Mouse (Mus musculus): Measurements from ENCODE around the gene Tnni2.

Gene Tnni2

DNA sequence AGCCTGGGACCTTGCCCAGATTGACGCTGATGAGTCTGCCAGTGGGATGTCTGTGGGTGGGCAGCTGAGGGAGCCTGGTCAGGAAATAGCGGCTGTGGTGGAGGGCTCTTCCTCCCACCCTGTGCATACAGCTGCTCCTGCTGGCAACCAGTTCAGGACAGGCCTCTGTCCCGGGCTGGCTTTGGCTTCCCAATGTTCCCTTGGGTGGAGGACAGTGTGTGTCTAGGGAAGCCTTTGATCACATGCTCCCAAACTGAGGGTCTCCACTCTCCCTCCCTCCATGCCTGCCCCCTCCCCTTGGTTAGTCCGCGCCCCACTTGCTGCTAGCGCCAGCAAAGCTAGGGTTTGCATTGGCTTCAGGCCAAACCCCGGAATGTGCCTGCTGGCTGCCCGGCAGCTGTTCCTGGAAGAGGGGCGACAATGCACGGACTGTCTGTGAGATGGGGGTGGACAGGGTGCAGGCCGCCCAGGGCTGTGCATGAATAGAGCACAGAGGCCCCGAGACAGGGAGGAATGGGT, 11.4 kb upstream of the Tnni2 start:
- no peak for DNase-seq (ENCODE audit: low read depth, low spot score)

DNA sequence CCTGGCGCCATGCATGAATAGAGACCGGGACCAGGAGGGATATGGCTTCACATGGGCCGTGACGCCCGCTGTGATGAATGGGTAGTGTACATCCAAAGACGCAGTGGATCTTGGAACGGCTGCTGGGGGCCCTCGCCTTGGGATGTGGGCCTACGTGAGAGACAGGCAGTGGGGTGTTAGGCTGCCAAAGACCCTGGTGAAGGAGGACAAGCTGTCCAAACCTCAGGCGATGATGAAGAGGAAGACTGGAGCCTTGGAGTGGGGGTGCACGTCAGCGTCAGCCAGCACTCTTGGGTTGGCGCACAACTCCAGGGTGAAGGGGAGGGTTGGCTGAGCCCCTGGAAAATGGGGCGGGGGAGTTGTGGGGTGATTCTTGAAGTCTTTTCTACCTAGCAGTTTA, 10.5 kb upstream of the Tnni2 start:
- no peak for DNase-seq (ENCODE audit: low read depth, low spot score)

DNA sequence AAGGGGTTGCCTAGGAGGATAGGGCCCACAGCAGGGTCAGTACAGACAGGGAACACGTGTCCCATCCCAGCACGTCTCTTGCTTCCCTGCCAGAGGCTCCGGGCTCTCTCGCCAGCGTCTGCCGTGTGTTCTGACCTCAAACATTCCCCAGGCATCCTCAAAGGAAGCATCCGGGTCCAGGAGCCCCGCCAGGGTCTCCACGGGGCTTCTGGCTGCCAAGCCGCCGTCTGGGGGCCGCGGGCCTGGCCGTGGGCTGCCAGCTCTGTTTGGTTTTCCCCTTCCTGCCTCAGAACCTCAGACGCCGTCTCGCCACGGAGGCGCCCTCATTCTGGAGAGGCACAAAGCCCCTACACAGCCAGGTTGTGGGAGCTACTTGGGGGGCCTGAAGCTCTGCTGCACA, 8.0 kb upstream of the Tnni2 start:
- no peak for DNase-seq (ENCODE audit: low read depth, low spot score)

DNA sequence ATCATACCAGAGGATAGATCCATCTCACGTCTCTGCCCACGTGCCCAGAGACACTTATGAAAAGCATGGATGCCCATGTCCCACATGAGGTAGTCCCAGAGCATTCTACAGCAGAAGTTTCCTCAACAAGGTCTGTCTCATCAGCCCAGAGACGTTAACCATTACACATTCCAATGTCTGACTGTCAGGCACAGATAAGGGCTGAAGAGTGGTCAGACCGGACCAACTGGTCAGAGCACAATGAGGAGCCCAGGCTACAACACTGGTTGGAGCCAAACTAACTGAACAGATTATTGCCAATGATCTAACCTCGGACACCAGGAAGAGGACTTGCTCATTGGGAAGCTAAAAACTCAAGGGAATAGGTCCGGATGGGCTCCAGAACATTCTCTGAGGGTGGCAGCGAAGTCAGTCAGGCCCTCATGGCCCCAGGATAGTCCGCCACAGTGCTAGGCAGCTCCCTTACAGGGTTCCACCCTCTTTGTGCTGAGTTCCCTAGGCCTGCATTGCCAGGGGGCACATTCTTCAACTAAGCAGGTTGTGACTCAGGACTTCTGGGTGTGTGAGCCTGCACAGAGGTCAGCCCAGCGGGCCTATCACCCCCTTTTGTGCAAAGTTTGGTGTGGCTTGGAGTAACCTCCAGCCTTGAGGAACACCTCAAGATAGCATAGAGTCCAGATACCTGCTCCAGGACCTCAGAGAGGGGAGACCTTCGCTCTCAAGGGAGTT, 7.3 kb upstream of the Tnni2 start, which contains the start of gene Syt8:
Gene Syt8, plus strand, starts transcription at position 714 of the 729 bp plus-strand sequence.
- DNase-seq (ENCODE audit: low read depth, low spot score) = no peak

DNA sequence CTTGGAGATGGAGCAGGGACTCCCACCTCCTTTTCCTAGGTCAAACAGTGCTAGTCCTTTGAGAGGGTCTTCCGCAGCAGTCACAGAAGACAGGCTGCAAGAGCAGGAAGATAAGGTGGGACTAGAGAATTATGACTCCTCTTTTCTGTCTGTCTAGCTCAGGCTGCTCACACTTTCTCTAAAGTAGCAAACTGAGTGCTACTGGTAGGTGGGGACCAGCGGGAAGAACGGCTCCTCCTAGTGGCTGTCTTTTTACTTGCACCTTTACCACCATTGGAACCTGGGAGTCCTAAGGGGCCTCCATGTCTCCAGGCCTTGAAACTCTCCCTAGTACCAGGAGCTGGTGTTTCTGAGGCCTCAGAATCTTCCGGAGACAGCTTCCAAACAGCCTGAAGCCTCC, 6.1 kb upstream of the Tnni2 start:
- peak; percentile 51 for DNase-seq (ENCODE audit: low read depth, low spot score)

DNA sequence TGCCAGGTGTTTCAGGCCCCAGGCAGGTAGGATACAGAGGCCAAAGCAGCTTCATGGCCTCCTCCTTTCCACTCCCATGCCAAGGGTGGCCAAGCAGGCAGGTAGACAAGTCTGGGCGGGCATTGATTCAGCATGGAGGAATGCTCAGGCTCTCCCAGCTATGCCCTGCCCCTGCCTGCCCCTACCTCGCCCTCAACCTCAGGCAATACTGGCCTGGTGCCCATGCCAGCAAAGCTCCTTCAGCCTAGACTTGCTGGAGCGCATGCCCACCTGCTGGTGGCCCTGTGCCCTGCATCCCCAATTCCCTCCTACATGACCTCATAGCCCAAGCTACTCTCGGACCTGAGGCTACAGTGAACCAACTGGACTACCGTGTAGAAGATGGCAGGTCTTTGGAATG, 4.3 kb upstream of the Tnni2 start:
- no peak for DNase-seq (ENCODE audit: low read depth, low spot score)

DNA sequence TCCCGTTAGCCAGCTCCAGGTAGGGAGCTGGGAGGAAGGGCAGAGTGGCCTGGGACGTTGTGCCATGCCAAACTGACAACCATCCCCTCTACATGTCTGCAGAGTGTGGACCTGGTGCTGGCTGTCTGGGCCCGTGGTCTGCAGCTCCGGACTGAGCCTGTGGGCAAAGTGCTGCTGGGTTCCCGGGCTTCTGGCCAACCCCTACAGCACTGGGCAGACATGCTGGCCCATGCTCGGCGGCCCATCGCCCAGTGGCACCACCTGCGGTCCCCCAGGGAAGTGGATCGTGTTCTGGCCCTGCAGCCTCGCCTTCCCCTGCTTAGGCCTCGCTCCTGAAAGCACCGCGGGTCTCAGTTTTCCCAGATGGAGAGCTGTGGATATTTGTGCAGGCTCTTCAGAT, 1.6 kb upstream of the Tnni2 start:
- DNase-seq (ENCODE audit: low read depth, low spot score) = no peak

DNA sequence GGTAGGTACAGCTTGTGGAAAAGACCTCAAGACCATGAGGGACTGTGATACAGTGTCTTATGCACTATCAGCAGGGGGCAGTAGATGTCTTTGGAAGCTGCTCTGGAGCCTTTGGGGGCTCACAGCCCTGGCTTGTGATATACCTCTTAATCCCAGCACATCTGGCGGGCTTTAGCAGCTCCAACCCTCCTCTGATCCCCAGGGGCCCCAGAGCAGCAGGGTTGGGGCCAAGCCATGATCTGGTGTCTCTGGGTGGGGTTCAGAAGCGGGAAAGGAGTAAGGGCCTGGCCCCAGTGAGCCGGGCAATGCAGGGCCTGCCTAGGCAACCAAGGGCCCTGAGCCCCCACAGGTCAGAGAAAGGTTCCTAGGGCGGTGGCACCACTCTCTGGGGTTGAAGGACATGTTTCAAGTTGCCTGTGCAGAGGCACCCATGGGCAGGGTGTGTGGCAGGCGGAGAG, 922 bp upstream of the Tnni2 start:
- no peak for DNase-seq (ENCODE audit: low read depth, low spot score)

DNA sequence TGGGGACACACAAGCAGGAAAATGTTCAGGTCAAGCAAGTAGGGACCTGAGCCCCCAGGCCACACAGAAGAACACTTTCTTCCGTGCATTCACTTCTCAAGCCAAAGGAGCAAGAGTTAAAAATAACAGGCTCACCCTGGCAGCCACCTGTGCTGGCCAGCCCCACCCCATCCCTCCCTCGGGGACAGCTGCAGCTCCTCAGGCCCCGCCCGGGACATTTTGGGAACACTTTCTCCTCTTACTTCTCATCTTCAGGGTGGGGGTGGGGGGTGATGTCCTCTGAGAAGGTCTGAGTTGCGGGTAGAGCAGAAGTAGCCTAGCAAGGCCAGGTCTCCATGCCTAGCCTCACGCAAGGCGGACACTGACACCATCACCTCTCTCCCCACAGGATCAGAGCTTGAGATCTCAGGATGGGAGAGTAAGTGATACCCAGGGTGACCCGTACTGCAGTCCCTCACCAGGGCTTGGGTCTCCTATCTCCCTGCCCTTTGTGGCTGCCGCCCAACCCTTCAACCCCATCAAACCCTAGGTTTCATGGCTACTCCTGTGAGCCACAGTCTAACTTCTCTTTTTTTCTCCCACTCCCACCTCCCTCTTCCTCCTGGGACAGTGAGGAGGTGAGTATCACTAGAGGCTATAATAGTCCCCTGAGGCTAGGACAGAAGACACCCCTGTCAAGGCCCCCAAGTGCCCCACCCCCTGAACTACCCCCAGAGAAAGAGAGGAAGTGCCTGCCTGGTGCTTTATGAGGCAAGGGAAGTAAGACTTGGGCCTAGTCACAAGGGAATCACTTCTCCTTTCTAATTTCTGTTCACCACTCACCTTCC, 686 bp downstream of the Tnni2 start:
- no peak for DNase-seq (ENCODE audit: low read depth, low spot score)

DNA sequence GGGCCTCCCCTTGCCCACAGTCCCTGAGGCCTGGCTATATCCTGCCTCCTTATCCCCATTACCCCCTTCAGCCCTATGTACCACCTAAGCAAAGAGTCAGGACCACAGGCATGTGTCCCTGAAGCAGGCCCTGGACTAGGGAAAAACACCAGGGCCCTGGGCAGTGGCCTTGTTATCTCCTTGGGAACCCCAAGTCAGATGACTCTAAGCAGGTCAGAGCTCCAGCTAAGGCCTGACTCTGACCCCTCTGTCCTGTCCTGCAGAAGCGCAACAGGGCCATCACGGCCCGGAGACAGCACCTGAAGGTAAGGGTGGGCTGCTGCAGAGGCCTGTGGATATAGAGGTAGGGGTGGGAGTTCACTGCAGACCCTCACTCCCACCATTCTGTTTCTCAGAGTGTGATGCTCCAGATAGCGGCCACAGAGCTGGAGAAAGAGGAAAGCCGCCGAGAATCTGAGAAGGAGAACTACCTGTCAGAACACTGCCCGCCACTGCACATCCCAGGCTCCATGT, 1.4 kb downstream of the Tnni2 start:
- DNase-seq (ENCODE audit: low read depth, low spot score) = no peak

DNA sequence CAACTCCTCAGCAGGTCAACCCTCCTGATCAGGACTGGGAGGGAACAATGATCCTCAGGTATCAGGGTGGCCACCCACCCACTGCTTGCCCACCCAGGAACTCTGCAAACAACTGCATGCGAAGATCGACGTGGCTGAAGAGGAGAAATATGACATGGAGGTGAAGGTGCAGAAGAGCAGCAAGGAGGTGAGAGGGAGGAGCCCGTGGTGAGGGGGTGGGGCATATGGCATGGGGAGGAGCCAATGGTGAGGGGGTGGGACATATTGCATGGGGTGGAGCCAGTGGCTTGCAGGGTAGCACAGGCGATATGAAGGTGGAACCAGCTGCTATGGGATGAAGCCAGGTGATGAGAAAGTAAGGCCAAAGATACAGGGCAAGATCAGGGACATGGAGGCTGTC, 1.9 kb downstream of the Tnni2 start:
- no peak for DNase-seq (ENCODE audit: low read depth, low spot score)

DNA sequence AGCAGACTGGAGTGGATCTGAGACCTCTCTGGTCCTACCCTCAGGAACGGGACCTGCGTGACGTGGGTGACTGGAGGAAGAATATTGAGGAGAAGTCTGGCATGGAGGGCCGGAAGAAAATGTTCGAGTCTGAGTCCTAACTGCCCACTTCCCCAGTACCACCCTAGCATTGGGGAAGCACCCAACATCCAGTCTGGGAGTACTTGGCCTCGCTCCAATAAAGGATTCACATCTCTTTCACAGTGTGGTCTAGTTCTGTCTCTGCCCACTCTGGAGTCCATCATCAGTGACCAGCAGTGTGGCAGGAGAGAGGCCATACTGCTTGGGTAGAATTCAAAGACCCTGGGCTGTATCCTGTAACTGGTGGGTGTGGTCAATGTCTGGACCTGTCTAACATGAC, 2.6 kb downstream of the Tnni2 start:
- no peak for DNase-seq (ENCODE audit: low read depth, low spot score)

DNA sequence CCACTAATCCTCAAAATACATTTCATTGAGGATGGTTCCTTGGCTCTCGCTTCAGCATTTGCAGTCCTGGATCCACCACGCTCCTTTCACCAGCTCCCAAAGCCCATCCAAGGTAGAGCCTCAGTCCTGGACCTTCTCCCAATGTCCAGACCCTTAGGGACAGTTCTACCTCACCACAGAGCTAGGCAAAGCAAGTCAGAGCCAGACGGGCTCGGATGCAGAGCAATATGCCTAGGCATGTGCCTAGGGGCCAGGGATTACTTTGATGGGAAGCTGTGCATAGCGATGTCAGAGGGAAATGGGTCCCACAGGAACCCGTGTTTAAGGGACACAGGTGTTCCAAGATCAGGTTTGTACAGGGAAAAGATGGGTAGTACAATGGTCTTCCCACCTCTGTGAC, 3.7 kb downstream of the Tnni2 start:
- no peak for DNase-seq (ENCODE audit: low read depth, low spot score)

DNA sequence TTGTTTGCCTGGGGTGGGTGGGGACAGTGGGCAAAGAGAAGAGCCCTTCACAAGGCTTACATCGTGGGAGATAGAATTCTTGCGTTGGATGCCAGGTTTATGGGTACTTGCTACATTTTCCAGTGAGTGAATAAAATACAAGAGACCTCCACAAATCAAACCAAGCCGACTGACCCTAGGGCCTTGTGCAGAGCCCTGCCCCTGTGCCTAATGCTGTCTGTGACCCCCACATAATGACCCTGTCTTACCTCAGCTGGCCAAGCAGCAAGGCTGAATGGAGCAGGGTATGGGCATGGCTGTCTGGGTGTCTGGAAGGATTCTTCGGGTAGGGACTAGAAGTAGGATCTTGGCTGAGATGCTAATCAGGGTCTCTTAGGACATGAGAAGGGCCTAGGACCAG, 4.7 kb downstream of the Tnni2 start:
- no peak for DNase-seq (ENCODE audit: low read depth, low spot score)

DNA sequence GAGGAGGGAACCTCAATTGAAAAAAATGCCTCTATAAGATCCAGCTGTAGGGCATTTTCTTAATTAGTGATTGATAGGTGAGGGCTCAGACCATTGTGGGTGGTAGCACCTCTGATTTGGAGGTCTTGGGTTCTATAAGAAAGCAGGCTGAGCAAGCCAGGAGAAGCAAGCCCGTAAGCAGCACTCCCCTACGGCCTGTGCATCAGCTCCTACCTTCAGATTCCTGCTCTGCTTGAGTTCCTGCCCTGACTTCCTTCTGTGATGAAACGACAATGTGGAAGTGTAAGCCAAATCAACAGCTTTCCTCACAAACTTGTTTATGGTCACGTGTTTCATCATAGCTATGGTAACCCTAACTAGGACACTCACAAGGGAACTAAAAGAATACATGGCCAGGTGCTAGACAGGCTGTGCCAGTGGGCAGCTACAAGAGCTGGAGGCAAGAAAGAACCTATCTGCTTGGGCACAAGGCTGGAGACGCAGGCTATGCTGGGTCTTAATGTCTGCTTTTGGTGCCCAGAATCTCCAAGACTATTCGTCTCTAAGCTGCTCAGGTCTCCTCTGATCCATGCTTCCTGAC, 7.5 kb downstream of the Tnni2 start:
- DNase-seq (ENCODE audit: low read depth, low spot score) = no peak

DNA sequence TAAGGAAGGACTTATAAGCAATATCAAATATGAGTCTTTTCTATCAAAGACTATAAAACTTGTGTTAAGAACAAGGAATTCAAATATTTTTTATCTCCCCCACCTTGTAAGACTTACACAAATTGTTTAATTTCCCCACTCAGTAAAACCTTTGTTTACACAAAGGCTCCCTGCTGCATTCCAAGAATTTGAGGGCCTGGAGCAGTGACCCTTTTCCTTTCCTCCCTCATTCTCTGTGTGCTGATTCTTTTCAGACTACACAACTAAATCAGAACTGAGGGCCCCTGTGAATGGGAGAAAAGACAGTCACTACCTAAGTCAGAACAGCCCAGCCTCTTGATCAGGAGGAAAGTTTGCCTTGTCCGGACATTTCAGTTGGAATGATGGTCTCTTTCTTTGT, 13.1 kb downstream of the Tnni2 start:
- DNase-seq (ENCODE audit: low read depth, low spot score) = no peak

DNA sequence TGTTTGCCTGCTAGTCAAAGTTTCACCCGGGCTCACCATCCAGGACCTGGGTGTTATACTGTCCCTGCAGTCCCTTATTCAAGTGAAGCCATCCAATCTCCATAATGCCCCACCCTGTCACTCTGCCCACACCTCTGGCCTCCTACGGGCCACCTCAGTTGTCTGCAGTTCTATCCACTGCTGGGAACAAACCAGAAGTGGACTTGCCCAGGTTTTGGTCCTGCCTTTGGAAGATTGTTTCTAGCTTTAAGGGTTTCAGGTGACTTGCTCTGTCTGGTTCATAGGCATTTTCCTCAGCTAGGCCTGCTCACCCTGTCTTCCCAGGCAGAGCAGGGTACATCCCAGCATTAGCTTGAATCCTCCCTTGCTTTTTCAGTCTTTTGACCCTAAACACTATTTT, 13.6 kb downstream of the Tnni2 start:
- no peak for DNase-seq (ENCODE audit: low read depth, low spot score)

DNA sequence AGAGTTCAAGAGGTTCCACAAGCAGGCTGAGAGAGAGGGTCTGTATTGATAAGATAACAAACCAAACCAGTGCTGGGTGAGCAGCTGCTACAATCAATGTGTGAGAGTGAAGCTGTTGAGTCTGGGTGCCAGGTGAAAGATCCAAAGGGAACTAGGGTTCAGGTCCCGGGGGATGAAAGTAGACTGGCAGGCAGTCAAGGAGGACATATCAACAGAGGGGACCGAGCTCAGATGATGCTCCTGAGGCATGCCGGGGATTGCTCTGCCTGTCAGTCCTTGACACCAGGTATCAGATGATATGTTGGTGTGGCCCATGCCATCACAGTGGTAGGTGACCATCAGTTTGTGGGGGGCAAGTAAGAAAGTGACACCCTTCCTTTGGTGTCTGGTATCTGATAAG, 15.2 kb downstream of the Tnni2 start:
- DNase-seq (ENCODE audit: low read depth, low spot score) = no peak

DNA sequence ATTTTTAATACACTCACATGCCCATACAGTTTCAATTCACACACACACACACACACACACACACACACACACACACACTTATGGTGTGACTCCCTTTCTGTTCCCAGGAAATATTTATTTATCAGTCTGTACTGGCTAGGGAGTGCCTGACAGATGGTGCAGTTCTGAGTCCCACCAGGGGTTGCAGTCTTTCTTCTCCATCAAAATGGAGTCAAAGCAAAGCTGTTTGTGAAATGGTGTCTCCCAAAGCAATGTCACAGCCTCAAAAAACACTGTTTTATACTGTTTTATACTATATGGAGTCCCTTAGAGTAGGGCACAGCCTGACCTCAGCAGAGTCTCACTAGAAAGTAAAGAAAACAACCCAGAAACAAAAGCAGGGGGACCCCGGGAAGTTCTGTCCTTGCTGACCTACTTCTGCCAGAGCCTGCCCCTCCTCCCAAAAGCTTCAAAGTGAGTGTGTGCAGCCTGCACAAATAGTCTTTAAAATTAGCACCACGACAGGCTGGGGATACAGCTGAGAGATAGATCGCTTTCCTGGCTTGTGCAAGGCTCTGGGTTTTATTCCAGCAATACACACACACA, 15.7 kb downstream of the Tnni2 start:
- no peak for DNase-seq (ENCODE audit: low read depth, low spot score)

DNA sequence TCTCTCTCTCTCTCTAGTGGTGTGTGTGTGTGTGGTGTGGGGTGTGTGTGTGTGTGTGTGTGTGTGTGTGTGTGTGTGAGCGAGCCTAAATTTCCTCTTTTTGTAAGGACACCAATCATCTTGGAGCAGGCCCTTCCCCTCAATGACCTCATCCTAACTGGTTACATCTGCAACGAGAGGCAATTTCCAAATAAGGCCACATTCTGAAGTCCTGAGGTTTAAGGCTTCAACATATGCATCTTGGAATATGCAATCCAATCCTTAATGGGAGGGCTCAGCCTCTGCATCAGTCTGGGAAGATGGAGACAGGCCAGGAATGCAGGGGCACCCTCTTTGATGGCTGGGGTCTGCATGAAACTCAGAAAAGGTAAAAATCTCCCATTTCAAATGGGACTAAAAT, 16.4 kb downstream of the Tnni2 start:
- no peak for DNase-seq (ENCODE audit: low read depth, low spot score)

DNA sequence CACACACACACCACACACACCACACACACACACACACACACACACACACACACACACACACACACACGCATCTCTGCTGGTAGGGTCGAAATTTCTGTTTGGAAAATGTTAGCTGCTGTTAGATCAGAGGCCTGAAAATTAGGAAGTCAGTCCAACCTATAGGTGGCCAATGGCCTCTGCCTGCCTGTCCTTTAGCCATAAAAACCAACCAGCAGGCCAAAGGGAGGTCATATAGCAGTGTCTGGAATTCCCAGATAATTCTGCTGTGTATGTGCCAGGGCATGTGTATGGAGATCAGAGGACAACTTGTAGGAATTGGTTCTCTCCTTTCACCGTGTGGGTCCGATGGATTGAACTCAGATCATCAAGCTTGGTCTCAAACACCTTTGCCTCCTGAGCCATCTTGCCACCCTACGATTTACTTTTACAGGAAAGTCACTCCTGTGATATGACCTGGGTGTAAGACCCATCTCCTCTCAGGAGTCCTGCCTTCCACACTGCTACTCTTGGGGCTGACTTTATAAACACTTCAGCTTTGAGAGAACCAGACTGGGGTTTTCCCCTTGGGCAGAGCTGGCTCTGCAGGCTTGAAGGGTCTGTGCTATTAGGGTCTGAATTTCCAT, 17.2 kb downstream of the Tnni2 start:
- DNase-seq (ENCODE audit: low read depth, low spot score) = no peak

DNA sequence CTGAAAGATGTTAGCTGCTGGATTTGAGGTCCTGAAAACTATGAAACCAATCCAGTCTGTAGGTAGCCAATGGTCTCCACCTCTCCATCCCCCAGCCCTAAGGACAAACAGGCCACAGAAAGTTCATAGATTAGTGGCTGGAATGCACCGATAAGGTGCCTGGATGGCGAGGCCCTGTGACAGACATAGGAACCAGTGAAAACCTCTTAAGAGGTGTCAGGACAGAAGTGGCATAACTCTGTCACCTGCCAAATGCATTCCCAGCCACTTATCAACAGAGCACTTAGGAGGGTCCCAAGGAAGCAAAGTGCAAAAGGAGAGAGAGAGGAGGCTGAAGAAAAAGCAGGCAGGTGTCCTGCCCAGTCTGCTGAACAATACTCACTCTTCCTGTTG, 17.7 kb downstream of the Tnni2 start:
- no peak for DNase-seq (ENCODE audit: low read depth, low spot score)
